Mouse (Mus musculus) lung, postnatal 0 days (tissue): ENCODE results near the gene Ifnar1.
"Not testable (repeated sequence)": the region's sequence is repeated elsewhere in the genome, so short reads cannot be mapped to it uniquely, and the experiment has no call there.

Experiments used
- CTCF ChIP-seq: IDR thresholded peaks from 2 replicates; pipeline ENCODE4 v1.5.1; 2016; ENCODE audit warnings: antibody characterized with exemption, mild to moderate bottlenecking
- EP300 ChIP-seq: IDR thresholded peaks from 2 replicates; pipeline ENCODE4 v1.6.1; 2016; ENCODE audit warnings: antibody characterized with exemption, mild to moderate bottlenecking, control low read depth

DNA sequence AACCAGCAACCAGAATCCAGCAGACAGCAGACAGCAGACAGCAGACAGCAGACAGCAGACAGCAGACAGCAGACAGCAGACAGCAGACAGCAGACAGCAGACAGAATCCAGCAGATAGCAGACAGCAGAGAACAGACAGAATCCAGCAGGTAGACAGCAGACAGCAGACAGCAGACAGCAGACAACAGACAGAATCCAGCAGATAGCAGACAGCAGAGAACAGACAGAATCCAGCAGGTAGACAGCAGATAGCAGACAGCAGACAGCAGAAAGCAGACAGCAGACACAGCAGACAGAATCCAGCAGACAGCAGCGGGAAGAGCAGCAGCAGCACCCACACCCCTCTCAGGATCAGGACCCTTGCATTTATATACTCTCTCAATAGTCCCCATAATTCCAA, 46.4 kb upstream of the Ifnar1 start:
- TF ChIP-seq CTCF, EP300: not testable (repeated sequence)
